ENCODE assay signal across 14 mouse cellular contexts in the genomic region with DNA sequence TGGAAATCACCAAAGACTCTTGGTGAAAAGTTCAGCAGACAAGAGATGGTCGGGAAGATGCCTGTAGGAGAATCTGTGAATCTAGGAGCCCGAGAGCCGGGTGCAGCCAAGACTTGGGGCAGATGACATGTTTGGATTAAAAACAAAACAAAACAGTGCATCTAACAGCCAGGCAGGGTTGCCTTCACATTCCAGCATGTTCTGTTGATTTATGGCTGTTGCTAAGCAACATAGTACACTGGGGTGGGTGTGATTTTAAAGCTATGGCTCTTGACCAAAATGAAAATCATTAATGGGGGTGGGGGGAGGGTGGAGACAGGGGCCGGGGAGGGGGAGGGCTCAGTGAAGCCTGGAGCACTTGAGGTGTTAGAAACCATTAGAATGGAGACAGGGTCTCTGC. TPM values are rescaled to one million over a fixed set of nuclear protein-coding genes. Genes with fewer than 3 reads are reported as not detected.
"Had no signal": no experiment of that assay in that cellular context is flagged by ENCODE, and none has a peak within 500 bp of the region (broad histone marks: within the 10 kb centered on the region; RNA-seq: fewer than 3 reads in every experiment).

No protein-coding gene starts in this region.

- DNase-seq: kidney, adult 2 months; kidney, postnatal 25 days; liver; liver, embryonic 13.5 days; liver, postnatal 0 days; lung, postnatal 36 days; thymus, postnatal 4 days had no signal

- H3K36me3 ChIP-seq: kidney, embryonic 15.5 days; limb, embryonic 12.5 days; liver, embryonic 13.5 days; neural tube, embryonic 12.5 days had no signal

- H3K4me1 ChIP-seq: kidney, embryonic 15.5 days; liver, embryonic 13.5 days had no signal

- H3K4me2 ChIP-seq: kidney, embryonic 15.5 days; limb, embryonic 12.5 days; liver, embryonic 13.5 days; neural tube, embryonic 12.5 days had no signal

- H3K4me3 ChIP-seq: kidney, embryonic 15.5 days; limb, embryonic 12.5 days; liver, embryonic 13.5 days; neural tube, embryonic 12.5 days had no signal

- H3K27ac ChIP-seq: kidney, embryonic 15.5 days; limb, embryonic 12.5 days; liver, embryonic 13.5 days; neural tube, embryonic 12.5 days; stomach, postnatal 0 days had no signal

- H3K9ac ChIP-seq: kidney, embryonic 15.5 days; limb, embryonic 12.5 days; liver, embryonic 13.5 days; liver, postnatal 0 days; neural tube, embryonic 12.5 days had no signal

- ATAC-seq: liver, postnatal 0 days had no signal

- H3K27me3 ChIP-seq: liver, embryonic 13.5 days; neural tube, embryonic 12.5 days had no signal

- H3K9me3 ChIP-seq: kidney, embryonic 15.5 days; limb, embryonic 12.5 days; liver, embryonic 13.5 days; neural tube, embryonic 12.5 days had no signal

RNA-seq across cellular contexts. Expression of gene Ppp2r2c, which starts 16.7 kb away (rescaled TPM):
- total RNA-seq: megakaryocyte progenitor cell, adult 5-6 weeks; monocyte, adult 5-6 weeks; neutrophil, adult 5-6 weeks had no signal
- polyA plus RNA-seq: liver, postnatal 0 days had no signal
